Mouse (Mus musculus): ENCODE data around the gene Foxk1. TPM values are rescaled to one million over a fixed set of nuclear protein-coding genes. Genes with fewer than 3 reads are reported as not detected.
A peak's percentile ranks its signal among the peaks of the same experiment; 100 is the strongest.

Foxk1 gene
- polyA plus RNA-seq, 1 experiment from 2014 or later, result 4.1 TPM

GRCm38 (mm10) chr5:142431029-142431428, 29.7 kb downstream of the Foxk1 start:
- H3K4me1 ChIP-seq (replicated peaks; ENCODE audit: control insufficient read depth, insufficient read depth, low read length), result no peaks in the 10 kb centered on the region

GRCm38 (mm10) chr5:142431811-142432434, 30.6 kb downstream of the Foxk1 start:
- DNase-seq (ENCODE audit: low spot score) (no peak), ATAC-seq (ENCODE audit: low FRiP score) (no peak)
- H3K36me3 ChIP-seq (ENCODE audit: control insufficient read depth, insufficient read depth, low read length), result peaks cover 9% of the 10 kb centered on the region
- no peak overlapping the region for H3K4me3 ChIP-seq (ENCODE audit: low read depth, low read length)
- no peaks in the 10 kb centered on the region for H3K9me3 ChIP-seq (ENCODE audit: control insufficient read depth, low read length)
- H3K27me3 ChIP-seq (ENCODE audit: control insufficient read depth, insufficient read depth, low read length), result no peaks in the 10 kb centered on the region
- H3K4me1 ChIP-seq (replicated peaks; ENCODE audit: control insufficient read depth, insufficient read depth, low read length), result no peaks in the 10 kb centered on the region
- WGBS, result 75% methylated on average over 9 of the region's 9 CpGs
- H3K27ac ChIP-seq (ENCODE audit: low read depth, low read length), result no peak overlapping the region
- no peak overlapping the region for H3K9ac ChIP-seq (ENCODE audit: low read depth, low read length)
- H3K4me2 ChIP-seq (replicated peaks; ENCODE audit: low read depth, low read length), result no peak overlapping the region

More at GRCm38 (mm10) chr5:142431029-142431428, 29.7 kb downstream of the Foxk1 start:
- Histone ChIP-seq H3K36me3 (ENCODE audit: control insufficient read depth, insufficient read depth, low read length) (peaks cover 6% of the 10 kb centered on the region; the same call in 1 of the 2 replicates), H3K27me3 (ENCODE audit: control insufficient read depth, insufficient read depth, low read length) (no peaks in the 10 kb centered on the region), H3K9ac (ENCODE audit: low read depth, low read length) (no peak overlapping the region), H3K9me3 (ENCODE audit: control insufficient read depth, low read length) (no peaks in the 10 kb centered on the region), H3K27ac (ENCODE audit: low read depth, low read length) (no peak overlapping the region), H3K4me3 (ENCODE audit: low read depth, low read length) (no peak overlapping the region), H3K4me2 (replicated peaks; ENCODE audit: low read depth, low read length) (no peak overlapping the region)
- 80% methylated on average over 12 of the region's 12 CpGs for WGBS
- DNase-seq (ENCODE audit: low spot score) (no peak), ATAC-seq (ENCODE audit: low FRiP score) (no peak)

- no peaks in the 10 kb centered on the region for H3K27me3 ChIP-seq (ENCODE audit: control insufficient read depth, insufficient read depth, low read length)
- H3K36me3 ChIP-seq (ENCODE audit: control insufficient read depth, insufficient read depth, low read length), result peaks cover 9% of the 10 kb centered on the region
- H3K27ac ChIP-seq (ENCODE audit: low read depth, low read length), result no peak overlapping the region
- ATAC-seq (ENCODE audit: low FRiP score) (no peak), DNase-seq (ENCODE audit: low spot score) (no peak)
- no peak overlapping the region for H3K4me3 ChIP-seq (ENCODE audit: low read depth, low read length)
- no peak overlapping the region for H3K9ac ChIP-seq (ENCODE audit: low read depth, low read length)
- no peaks in the 10 kb centered on the region for H3K9me3 ChIP-seq (ENCODE audit: control insufficient read depth, low read length)
- H3K4me1 ChIP-seq (replicated peaks; ENCODE audit: control insufficient read depth, insufficient read depth, low read length), result no peaks in the 10 kb centered on the region
- no peak overlapping the region for H3K4me2 ChIP-seq (replicated peaks; ENCODE audit: low read depth, low read length)
- 88% methylated on average over 4 of the region's 4 CpGs for WGBS
These were observed 31.4 kb downstream of the Foxk1 start for GRCm38 (mm10) chr5:142432695-142433094.

GRCm38 (mm10) chr5:142434052-142434451, 32.8 kb downstream of the Foxk1 start:
- Histone ChIP-seq H3K4me2 (replicated peaks; ENCODE audit: low read depth, low read length) (no peak overlapping the region), H3K4me3 (ENCODE audit: low read depth, low read length) (no peak overlapping the region), H3K9ac (ENCODE audit: low read depth, low read length) (no peak overlapping the region), H3K27me3 (ENCODE audit: control insufficient read depth, insufficient read depth, low read length) (no peaks in the 10 kb centered on the region), H3K9me3 (ENCODE audit: control insufficient read depth, low read length) (no peaks in the 10 kb centered on the region), H3K4me1 (replicated peaks; ENCODE audit: control insufficient read depth, insufficient read depth, low read length) (no peaks in the 10 kb centered on the region), H3K27ac (ENCODE audit: low read depth, low read length) (no peak overlapping the region), H3K36me3 (ENCODE audit: control insufficient read depth, insufficient read depth, low read length) (peaks cover 9% of the 10 kb centered on the region)
- DNase-seq (ENCODE audit: low spot score) (no peak), ATAC-seq (ENCODE audit: low FRiP score) (no peak)
- WGBS, result 71% methylated on average over 5 of the region's 5 CpGs

GRCm38 (mm10) chr5:142435736-142436135, 34.4 kb downstream of the Foxk1 start:
- WGBS, result 96% methylated on average over 15 of the region's 15 CpGs
- Histone ChIP-seq H3K4me1 (replicated peaks; ENCODE audit: control insufficient read depth, insufficient read depth, low read length) (peaks cover 7% of the 10 kb centered on the region), H3K9me3 (ENCODE audit: control insufficient read depth, low read length) (no peaks in the 10 kb centered on the region), H3K27ac (ENCODE audit: low read depth, low read length) (no peak overlapping the region), H3K4me2 (replicated peaks; ENCODE audit: low read depth, low read length) (no peak overlapping the region), H3K36me3 (ENCODE audit: control insufficient read depth, insufficient read depth, low read length) (peaks cover 9% of the 10 kb centered on the region), H3K27me3 (ENCODE audit: control insufficient read depth, insufficient read depth, low read length) (no peaks in the 10 kb centered on the region), H3K4me3 (ENCODE audit: low read depth, low read length) (no peak overlapping the region), H3K9ac (ENCODE audit: low read depth, low read length) (no peak overlapping the region)
- ATAC-seq (ENCODE audit: low FRiP score), result no peak
- DNase-seq (ENCODE audit: low spot score), result no peak

- Histone ChIP-seq H3K36me3 (ENCODE audit: control insufficient read depth, insufficient read depth, low read length) (peaks cover 9% of the 10 kb centered on the region), H3K4me2 (replicated peaks; ENCODE audit: low read depth, low read length) (no peak overlapping the region), H3K9me3 (ENCODE audit: control insufficient read depth, low read length) (no peaks in the 10 kb centered on the region), H3K27me3 (ENCODE audit: control insufficient read depth, insufficient read depth, low read length) (no peaks in the 10 kb centered on the region), H3K4me3 (ENCODE audit: low read depth, low read length) (no peak overlapping the region), H3K27ac (ENCODE audit: low read depth, low read length) (no peak overlapping the region), H3K4me1 (replicated peaks; ENCODE audit: control insufficient read depth, insufficient read depth, low read length) (peaks cover 14% of the 10 kb centered on the region), H3K9ac (ENCODE audit: low read depth, low read length) (no peak overlapping the region)
- no peak for DNase-seq (ENCODE audit: low spot score)
- WGBS, result 84% methylated on average over 16 of the region's 16 CpGs
- no peak for ATAC-seq (ENCODE audit: low FRiP score)
These were observed 37.2 kb downstream of the Foxk1 start for GRCm38 (mm10) chr5:142438380-142438938.

- Histone ChIP-seq H3K27ac (ENCODE audit: low read depth, low read length) (peak overlapping the region; percentile 82), H3K4me2 (replicated peaks; ENCODE audit: low read depth, low read length) (peak overlapping the region; percentile 55), H3K4me3 (ENCODE audit: low read depth, low read length) (peak overlapping the region; percentile 19), H3K9ac (ENCODE audit: low read depth, low read length) (no peak overlapping the region), H3K9me3 (ENCODE audit: control insufficient read depth, low read length) (no peaks in the 10 kb centered on the region), H3K36me3 (ENCODE audit: control insufficient read depth, insufficient read depth, low read length) (peaks cover 9% of the 10 kb centered on the region), H3K27me3 (ENCODE audit: control insufficient read depth, insufficient read depth, low read length) (no peaks in the 10 kb centered on the region), H3K4me1 (replicated peaks; ENCODE audit: control insufficient read depth, insufficient read depth, low read length) (peaks cover 17% of the 10 kb centered on the region)
- ATAC-seq (ENCODE audit: low FRiP score), result peak; percentile 76
- DNase-seq (ENCODE audit: low spot score), result no peak
- WGBS, result 3% methylated on average over 12 of the region's 12 CpGs
These were observed 38.7 kb downstream of the Foxk1 start for GRCm38 (mm10) chr5:142439911-142440432.

GRCm38 (mm10) chr5:142440451-142441147, 39.3 kb downstream of the Foxk1 start:
- peak overlapping the region; percentile 16; the same call in 1 of the 2 replicates for H3K9ac ChIP-seq (ENCODE audit: low read depth, low read length)
- H3K27me3 ChIP-seq (ENCODE audit: control insufficient read depth, insufficient read depth, low read length), result no peaks in the 10 kb centered on the region
- ATAC-seq (ENCODE audit: low FRiP score) (peak; percentile 90), DNase-seq (ENCODE audit: low spot score) (peak; percentile 85)
- 0% methylated on average over 16 of the region's 19 CpGs for WGBS
- H3K4me3 ChIP-seq (ENCODE audit: low read depth, low read length), result peak overlapping the region; percentile 19
- H3K4me1 ChIP-seq (replicated peaks; ENCODE audit: control insufficient read depth, insufficient read depth, low read length), result peaks cover 18% of the 10 kb centered on the region
- peaks cover 5% of the 10 kb centered on the region; the same call in 1 of the 2 replicates for H3K36me3 ChIP-seq (ENCODE audit: control insufficient read depth, insufficient read depth, low read length)
- H3K4me2 ChIP-seq (replicated peaks; ENCODE audit: low read depth, low read length), result peak overlapping the region; percentile 55
- H3K9me3 ChIP-seq (ENCODE audit: control insufficient read depth, low read length), result no peaks in the 10 kb centered on the region
- H3K27ac ChIP-seq (ENCODE audit: low read depth, low read length), result peak overlapping the region; percentile 82

All from hindbrain, embryonic 11.5 days (tissue).